Mouse (Mus musculus) forebrain, embryonic 13.5 days (tissue): ENCODE measurements around the gene Gm17324. TPM values are rescaled to one million over a fixed set of nuclear protein-coding genes. Genes with fewer than 3 reads are reported as not detected.

ENCODE experiments used
- ATAC-seq: fragments of 200-750 bp; cut with Nextera tagmentation; 2 replicates; pipeline ENCODE4 v1.8.0; 2017
- H3K27ac ChIP-seq: fragments of 300-500 bp; sonication (generic); 2 replicates; pipeline ENCODE4 v1.5.1; 2015; ENCODE audit warnings: inconsistent platforms, mild to moderate bottlenecking, moderate library complexity
- H3K27me3 ChIP-seq: fragments of 300-500 bp; sonication (generic); 2 replicates; pipeline ENCODE4 v1.6.1; 2015; ENCODE audit warnings: mild to moderate bottlenecking, inconsistent platforms
- H3K36me3 ChIP-seq: fragments of 300-500 bp; sonication (generic); 2 replicates; pipeline ENCODE4 v1.6.1; 2015; ENCODE audit warnings: mild to moderate bottlenecking, inconsistent platforms; ENCODE audit not compliant: poor library complexity, severe bottlenecking
- H3K4me1 ChIP-seq: fragments of 300-500 bp; sonication (generic); 2 replicates; pipeline ENCODE4 v1.6.1; 2015; ENCODE audit warnings: inconsistent platforms
- H3K4me2 ChIP-seq: fragments of 300-500 bp; sonication (generic); 2 replicates; pipeline ENCODE4 v1.6.1; 2015; ENCODE audit warnings: inconsistent platforms, mild to moderate bottlenecking, moderate library complexity
- H3K4me3 ChIP-seq: fragments of 300-500 bp; sonication (generic); 2 replicates; pipeline ENCODE4 v1.5.1; 2015; ENCODE audit warnings: mild to moderate bottlenecking, inconsistent platforms
- H3K9ac ChIP-seq: fragments of 300-500 bp; sonication (generic); 2 replicates; pipeline ENCODE4 v1.6.1; 2015; ENCODE audit warnings: mild to moderate bottlenecking, inconsistent platforms
- H3K9me3 ChIP-seq: fragments of 300-500 bp; sonication (generic); replicated peaks from 2 replicates; pipeline ENCODE4 v1.6.1; 2016; ENCODE audit warnings: inconsistent platforms
- WGBS: fragments of 180-500 bp; shearing (Covaris S2); methylation state at CpG from one replicate; pipeline ENCODE4 v1.1.7; 2015; 5-methylcytosine and 5-hydroxymethylcytosine counted together
- polyA plus RNA-seq: library from polyadenylated mRNA; unstranded; fragments of >200 nt; fragmentation: Nextera tagmentation; extraction: Ambion mirVana; gene quantifications from 2 replicates; pipeline ENCODE4 v1.2.1, GENCODE M21; 2015

Gene Gm17324
- polyA plus RNA-seq, 1 experiment from 2014 or later = 0.65 TPM

DNA sequence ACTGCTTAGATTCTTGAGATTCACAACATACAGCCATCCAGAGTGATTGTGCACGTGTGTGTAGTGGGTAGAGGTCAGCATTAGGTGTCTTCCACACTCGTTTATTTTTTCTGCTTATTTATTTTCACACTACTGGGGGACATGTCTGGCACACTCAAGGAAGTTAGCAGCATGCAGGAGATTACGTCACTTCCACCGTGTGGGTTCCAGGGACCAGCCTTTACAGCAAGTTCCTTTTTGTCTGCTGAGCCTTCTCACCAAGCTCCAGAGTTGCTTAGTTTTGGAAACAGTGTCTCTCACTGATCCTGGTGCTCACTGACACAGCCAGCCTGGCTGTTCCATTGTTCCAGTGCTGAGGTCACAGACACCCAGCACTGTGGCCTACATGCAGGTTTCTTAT is 2.8 kb upstream of the Gm17324 start:
- no peak for ATAC-seq
- Histone ChIP-seq H3K36me3 (peaks cover 35% of the 10 kb centered on the region), H3K4me3 (no peak overlapping the region), H3K27me3 (peaks cover 6% of the 10 kb centered on the region), H3K9me3 (no peaks in the 10 kb centered on the region), H3K4me1 (peaks cover 13% of the 10 kb centered on the region), H3K27ac (no peak overlapping the region), H3K4me2 (no peak overlapping the region), H3K9ac (no peak overlapping the region)
- 90% methylated on average over 4 of the region's 4 CpGs for WGBS

DNA sequence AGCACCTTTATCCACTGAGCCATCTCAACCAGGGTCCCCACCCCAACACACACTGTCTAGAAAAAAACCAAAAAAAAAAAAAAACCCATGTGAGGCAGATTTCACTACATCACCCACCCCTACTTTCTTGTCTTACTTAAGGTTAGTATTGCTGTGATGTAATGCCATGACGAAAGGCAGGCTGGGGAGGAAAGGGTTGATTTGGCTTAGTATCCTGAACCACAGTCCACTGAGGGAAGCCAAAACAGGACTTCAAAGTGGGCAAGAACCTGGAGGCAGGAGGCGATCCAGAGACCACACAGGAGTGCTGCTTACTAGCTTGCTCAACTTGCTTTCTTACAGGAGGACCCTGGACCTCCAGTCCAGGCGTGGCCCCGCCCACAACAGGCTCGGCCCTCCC is 1.8 kb upstream of the Gm17324 start:
- no peak overlapping the region for H3K4me3 ChIP-seq
- H3K36me3 ChIP-seq = peaks cover 35% of the 10 kb centered on the region
- no peak overlapping the region for H3K9ac ChIP-seq
- peaks cover 15% of the 10 kb centered on the region for H3K27me3 ChIP-seq
- no peaks in the 10 kb centered on the region for H3K9me3 ChIP-seq
- ATAC-seq = no peak
- no peak overlapping the region for H3K4me2 ChIP-seq
- peaks cover 13% of the 10 kb centered on the region for H3K4me1 ChIP-seq
- 77% methylated on average over 5 of the region's 5 CpGs for WGBS
- H3K27ac ChIP-seq = no peak overlapping the region

DNA sequence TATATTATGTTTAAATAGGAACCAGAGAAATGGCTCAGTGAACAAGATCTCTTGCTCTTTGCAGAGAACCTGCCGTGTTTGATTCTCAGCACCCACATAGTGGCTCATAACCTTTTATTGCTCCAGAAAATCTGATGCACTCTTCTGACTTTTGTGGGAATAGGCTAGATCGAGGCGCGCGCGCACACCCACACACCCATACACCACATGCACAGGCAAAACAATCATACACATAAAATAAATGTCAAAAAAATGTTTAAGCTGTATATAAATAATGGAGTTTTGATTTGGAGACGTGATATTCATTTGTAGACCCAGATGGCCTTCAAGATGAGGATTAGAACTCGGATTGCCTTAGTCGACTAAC is 997 bp downstream of the Gm17324 start:
- Histone ChIP-seq H3K4me1 (peaks cover 19% of the 10 kb centered on the region), H3K4me2 (peak overlapping the region; percentile 66), H3K27me3 (peaks cover 41% of the 10 kb centered on the region), H3K9ac (peak overlapping the region; percentile 86), H3K9me3 (no peaks in the 10 kb centered on the region), H3K4me3 (peak overlapping the region; percentile 87), H3K36me3 (peaks cover 15% of the 10 kb centered on the region), H3K27ac (no peak overlapping the region)
- ATAC-seq = peak; percentile 48
- 23% methylated on average over 9 of the region's 9 CpGs for WGBS

DNA sequence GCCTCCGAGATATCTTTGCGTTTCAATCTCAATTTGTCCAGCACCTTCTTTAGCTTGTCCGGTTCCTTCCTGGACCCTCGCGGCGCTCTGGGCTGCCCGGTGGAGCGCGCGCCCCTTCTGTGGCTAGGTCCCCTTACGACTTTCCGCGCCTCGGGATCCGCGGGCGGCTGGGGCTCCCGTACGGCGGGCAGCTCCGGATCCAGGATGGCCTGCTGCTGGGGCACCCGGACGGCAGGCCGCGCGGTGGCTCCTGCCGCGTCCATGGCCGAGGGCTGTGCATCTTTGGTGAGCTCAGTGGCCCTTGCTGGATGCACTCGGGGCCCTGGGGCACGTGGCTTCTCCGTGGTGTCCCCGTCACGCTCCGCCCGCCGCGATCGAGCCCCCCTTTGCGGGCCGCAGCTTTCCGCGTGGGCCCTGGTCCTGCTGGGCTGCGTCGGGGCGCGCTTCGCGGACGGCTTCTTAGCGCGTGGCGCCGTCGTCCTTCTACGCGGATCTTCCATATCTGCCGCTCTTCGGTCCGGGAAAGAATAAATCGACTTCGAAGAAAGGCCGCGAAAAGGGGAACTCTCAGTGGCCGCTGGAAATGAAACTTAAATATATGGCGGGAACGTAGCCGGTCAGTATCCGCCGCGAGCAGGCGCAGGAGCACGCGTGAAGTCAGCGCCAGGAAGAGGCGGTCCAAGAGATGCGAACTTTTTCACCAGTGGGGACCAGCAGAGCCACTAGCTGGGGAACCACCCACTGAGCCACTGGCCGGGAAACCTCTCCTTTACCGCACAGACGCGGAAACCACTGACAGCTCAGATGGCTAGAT is 5.8 kb downstream of the Gm17324 start, which contains the start of gene Cgas:
Cgas (minus strand) TSS at position 659 of the 814 bp plus-strand sequence.
- WGBS = under 1% methylated on average over 81 of the region's 81 CpGs
- no peaks in the 10 kb centered on the region for H3K9me3 ChIP-seq
- peak within 1 kb of the TSS; percentile 72 for H3K4me2 ChIP-seq
- H3K36me3 ChIP-seq = no peaks in the 10 kb centered on the region
- H3K4me3 ChIP-seq = peak within 1 kb of the TSS; percentile 44
- H3K9ac ChIP-seq = peak within 1 kb of the TSS; percentile 58
- peaks cover 15% of the 10 kb centered on the region for H3K4me1 ChIP-seq
- no peak within 1 kb of the TSS for H3K27ac ChIP-seq
- ATAC-seq = peak; percentile 66; the same call in 1 of the 2 replicates
- peaks cover 73% of the 10 kb centered on the region for H3K27me3 ChIP-seq

DNA sequence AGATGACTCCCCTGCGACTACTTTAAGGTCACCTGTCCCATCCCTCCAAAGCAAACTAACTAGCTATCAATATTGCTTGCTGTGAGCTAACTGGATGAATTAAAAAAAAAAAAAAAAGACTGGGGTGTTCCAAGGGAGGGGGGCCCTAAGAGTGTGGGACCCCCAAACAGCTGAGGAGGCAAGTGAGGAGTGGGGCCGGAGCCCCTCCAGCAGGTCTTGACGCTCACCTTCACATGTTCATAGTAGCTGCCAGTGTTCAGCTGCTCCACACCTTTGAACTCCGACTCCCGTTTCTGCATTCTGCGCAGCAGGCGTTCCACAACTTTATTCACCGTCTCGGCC is 6.4 kb downstream of the Gm17324 start:
- peak; percentile 14; the same call in 1 of the 2 replicates for ATAC-seq
- 4% methylated on average over 9 of the region's 9 CpGs for WGBS
- no peaks in the 10 kb centered on the region for H3K36me3 ChIP-seq
- no peak overlapping the region for H3K27ac ChIP-seq
- peak overlapping the region; percentile 58; the same call in 1 of the 2 replicates for H3K9ac ChIP-seq
- peaks cover 73% of the 10 kb centered on the region for H3K27me3 ChIP-seq
- H3K9me3 ChIP-seq = no peaks in the 10 kb centered on the region
- peak overlapping the region; percentile 44 for H3K4me3 ChIP-seq
- H3K4me2 ChIP-seq = peak overlapping the region; percentile 72
- peaks cover 12% of the 10 kb centered on the region for H3K4me1 ChIP-seq

DNA sequence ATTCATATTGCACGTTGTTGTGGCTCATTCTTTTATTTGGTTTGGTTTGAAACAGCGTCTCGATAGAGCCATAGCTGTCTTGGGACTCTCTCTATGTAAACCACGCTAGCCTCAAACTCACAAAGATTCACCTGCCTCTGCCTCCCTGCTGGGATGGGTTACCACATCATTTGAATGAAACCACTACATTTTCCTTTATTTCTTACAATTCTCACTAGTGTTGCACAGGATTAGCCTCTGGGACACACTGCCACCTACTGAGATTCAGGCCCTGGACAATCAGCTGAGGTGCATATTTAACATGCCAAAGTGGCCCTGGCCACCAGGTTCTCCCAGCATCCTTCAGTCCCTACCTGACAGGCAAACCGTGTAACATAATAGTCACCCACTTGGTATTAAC is 9.2 kb downstream of the Gm17324 start:
- 69% methylated on average over 5 of the region's 5 CpGs for WGBS
- no peaks in the 10 kb centered on the region for H3K36me3 ChIP-seq
- peaks cover 51% of the 10 kb centered on the region for H3K27me3 ChIP-seq
- no peak for ATAC-seq
- H3K4me1 ChIP-seq = peaks cover 12% of the 10 kb centered on the region
- H3K9ac ChIP-seq = no peak overlapping the region
- H3K4me2 ChIP-seq = no peak overlapping the region
- H3K27ac ChIP-seq = no peak overlapping the region
- no peak overlapping the region for H3K4me3 ChIP-seq
- no peaks in the 10 kb centered on the region for H3K9me3 ChIP-seq

DNA sequence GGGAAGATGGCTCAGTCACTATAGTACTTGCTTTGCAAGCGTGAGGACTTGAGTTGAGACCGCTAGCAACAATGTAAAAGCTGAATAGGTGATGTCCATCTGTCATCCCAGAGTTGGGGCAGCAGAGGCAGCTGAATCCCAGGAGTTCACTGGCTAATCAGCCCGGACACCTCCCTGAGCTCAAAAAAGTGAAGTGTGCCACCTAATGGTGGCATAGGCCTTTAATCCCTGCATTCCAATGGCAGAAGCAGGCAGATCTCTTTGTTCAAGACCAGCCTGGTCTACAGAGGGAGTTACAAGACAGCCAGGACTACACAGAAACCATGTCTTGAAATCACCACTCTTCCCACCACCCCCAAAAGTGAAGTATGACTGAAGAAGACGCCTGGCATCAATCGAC is 16.1 kb downstream of the Gm17324 start:
- ATAC-seq = no peak
- Histone ChIP-seq H3K4me3 (no peak overlapping the region), H3K36me3 (no peaks in the 10 kb centered on the region), H3K4me2 (no peak overlapping the region), H3K9ac (no peak overlapping the region), H3K27ac (no peak overlapping the region), H3K9me3 (no peaks in the 10 kb centered on the region), H3K27me3 (0 out of 2 replicates have a peak, but pooled peaks cover 2% of the 10 kb centered on the region), H3K4me1 (peaks cover 2% of the 10 kb centered on the region; the same call in 1 of the 2 replicates)
- 87% methylated on average over 5 of the region's 5 CpGs for WGBS

DNA sequence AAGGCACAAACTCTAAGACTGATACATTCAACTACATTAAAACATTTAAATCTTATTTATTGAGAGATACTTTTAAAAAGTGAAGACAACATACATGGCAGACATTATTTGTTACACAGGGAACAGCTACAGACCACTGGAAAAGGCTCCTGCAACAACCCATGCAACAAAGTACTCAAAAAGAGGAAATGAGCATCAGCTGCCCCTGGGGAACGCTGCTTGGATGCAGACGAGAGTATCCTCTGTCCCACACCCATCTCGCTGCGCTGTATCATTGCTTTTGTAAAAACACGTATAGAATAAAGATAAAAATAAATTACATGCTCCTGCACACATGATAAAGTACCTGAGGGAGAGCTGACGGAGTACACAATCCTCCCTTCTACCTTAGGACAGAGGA is 18.1 kb downstream of the Gm17324 start:
- no peak overlapping the region for H3K27ac ChIP-seq
- H3K4me1 ChIP-seq = peaks cover 3% of the 10 kb centered on the region; the same call in 1 of the 2 replicates
- no peaks in the 10 kb centered on the region for H3K36me3 ChIP-seq
- H3K4me2 ChIP-seq = no peak overlapping the region
- H3K9me3 ChIP-seq = no peaks in the 10 kb centered on the region
- 88% methylated on average over 6 of the region's 6 CpGs for WGBS
- ATAC-seq = no peak
- no peak overlapping the region for H3K4me3 ChIP-seq
- H3K9ac ChIP-seq = no peak overlapping the region
- H3K27me3 ChIP-seq = 0 out of 2 replicates have a peak, but pooled peaks cover 2% of the 10 kb centered on the region

DNA sequence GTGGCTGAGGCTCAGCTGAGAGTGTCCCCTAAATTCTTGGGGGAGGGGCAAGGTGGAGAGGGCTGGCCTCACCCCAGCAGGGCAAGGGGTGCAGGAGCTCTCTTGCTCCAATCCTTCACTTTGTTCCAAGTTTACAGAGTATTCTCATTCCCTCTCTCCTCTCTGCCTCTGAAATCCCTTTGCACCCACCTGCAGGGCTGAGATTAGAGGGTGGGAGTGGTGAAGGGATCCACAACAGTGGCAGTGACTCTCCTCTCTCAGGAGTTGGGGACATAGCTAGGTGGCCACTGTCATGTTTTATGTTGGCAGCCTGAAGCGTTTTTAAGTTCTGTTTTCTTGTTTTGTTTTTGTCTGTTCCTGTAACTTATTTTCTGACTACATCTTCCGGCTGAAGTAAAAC is 19.0 kb downstream of the Gm17324 start:
- H3K27me3 ChIP-seq = 0 out of 2 replicates have a peak, but pooled peaks cover 2% of the 10 kb centered on the region
- no peak for ATAC-seq
- no peak overlapping the region for H3K4me3 ChIP-seq
- no peak overlapping the region for H3K27ac ChIP-seq
- H3K4me2 ChIP-seq = no peak overlapping the region
- no peaks in the 10 kb centered on the region for H3K9me3 ChIP-seq
- peaks cover 3% of the 10 kb centered on the region; the same call in 1 of the 2 replicates for H3K4me1 ChIP-seq
- H3K36me3 ChIP-seq = no peaks in the 10 kb centered on the region
- WGBS = 61% methylated on average over 2 of the region's 2 CpGs
- H3K9ac ChIP-seq = no peak overlapping the region

DNA sequence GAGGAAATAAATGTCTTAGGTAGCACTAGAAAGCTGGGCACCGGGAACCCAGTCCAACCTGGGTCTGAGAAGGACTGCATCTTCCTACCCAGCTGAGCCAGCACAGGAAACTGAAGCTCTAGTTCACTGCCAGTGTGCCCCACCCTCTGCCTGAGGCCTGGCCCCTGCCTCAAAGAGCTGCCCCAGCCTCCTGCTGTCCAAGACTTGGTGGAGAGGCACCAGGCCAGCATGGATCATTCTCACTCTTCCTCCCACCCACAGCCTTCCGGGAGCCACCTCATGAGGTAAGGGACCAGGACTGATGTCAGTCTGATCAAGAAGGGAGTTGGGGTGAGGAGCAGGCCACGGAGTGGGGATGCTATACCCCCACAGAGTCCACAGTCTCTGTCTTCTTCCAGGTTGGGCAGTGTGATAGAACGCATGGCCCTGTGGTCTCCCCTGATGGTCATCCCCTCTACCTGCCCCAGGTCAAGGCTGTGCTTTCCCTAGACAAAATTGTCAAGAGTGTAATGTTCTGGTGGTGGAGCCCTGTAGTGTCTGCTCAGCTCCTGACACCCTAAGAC is 19.6 kb downstream of the Gm17324 start:
- Histone ChIP-seq H3K9ac (no peak overlapping the region), H3K9me3 (no peaks in the 10 kb centered on the region), H3K36me3 (no peaks in the 10 kb centered on the region), H3K4me2 (no peak overlapping the region), H3K27ac (no peak overlapping the region), H3K4me1 (peaks cover 3% of the 10 kb centered on the region; the same call in 1 of the 2 replicates), H3K27me3 (0 out of 2 replicates have a peak, but pooled peaks cover 2% of the 10 kb centered on the region), H3K4me3 (no peak overlapping the region)
- ATAC-seq = no peak
- 87% methylated on average over 4 of the region's 4 CpGs for WGBS

DNA sequence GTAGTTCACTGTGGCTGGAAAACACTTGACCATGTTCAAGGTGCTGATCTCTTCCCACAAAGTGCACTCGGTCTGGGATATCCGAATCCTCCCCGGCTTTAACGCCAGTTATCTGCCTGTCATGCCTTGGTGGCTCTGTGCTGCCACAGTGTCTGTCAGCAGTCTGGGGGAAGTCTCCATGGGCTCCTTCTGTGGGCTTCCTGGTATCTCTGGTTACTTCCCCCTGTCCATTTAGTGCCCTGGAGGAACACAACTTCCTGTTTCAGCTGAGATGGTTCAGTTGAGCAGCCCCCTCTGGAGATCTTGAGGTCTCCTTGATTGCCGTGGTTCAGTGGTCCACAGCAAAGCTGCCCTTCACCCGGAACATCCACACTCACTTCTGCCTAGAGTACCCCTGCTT is 20.4 kb downstream of the Gm17324 start:
- 89% methylated on average over 6 of the region's 6 CpGs for WGBS
- ATAC-seq = no peak
- H3K27ac ChIP-seq = no peak overlapping the region
- H3K4me3 ChIP-seq = no peak overlapping the region
- H3K9me3 ChIP-seq = no peaks in the 10 kb centered on the region
- H3K36me3 ChIP-seq = no peaks in the 10 kb centered on the region
- H3K4me2 ChIP-seq = no peak overlapping the region
- 0 out of 2 replicates have a peak, but pooled peaks cover 2% of the 10 kb centered on the region for H3K27me3 ChIP-seq
- peaks cover 3% of the 10 kb centered on the region; the same call in 1 of the 2 replicates for H3K4me1 ChIP-seq
- H3K9ac ChIP-seq = no peak overlapping the region

DNA sequence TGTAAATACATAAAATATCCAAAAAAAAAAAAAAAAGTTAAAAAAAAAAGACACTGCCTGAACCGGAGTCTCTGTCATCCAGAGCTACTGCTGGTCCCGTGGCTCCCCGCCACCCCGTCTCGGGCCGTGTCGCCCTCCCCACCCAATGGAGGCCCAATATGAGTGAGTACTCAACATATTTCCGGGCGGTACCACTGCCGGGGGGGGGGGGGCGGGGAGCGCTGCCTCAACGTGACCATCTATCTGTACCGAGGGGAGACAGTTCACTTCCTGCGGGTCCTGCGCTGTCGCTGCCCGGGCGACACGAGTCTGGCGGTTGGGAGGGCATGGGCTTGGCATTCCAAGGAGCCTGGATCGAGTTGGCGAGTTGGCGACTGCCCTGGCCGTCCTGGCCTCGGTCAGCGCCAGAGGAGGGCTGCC is 21.2 kb downstream of the Gm17324 start:
- no peaks in the 10 kb centered on the region for H3K9me3 ChIP-seq

More for the DNA sequence above, 21.2 kb downstream of the Gm17324 start:
- Histone ChIP-seq H3K36me3 (no peaks in the 10 kb centered on the region), H3K27me3 (0 out of 2 replicates have a peak, but pooled peaks cover 2% of the 10 kb centered on the region), H3K4me3 (peak overlapping the region; percentile 25), H3K27ac (no peak overlapping the region), H3K4me1 (peaks cover 3% of the 10 kb centered on the region; the same call in 1 of the 2 replicates), H3K4me2 (peak overlapping the region; percentile 56), H3K9ac (peak overlapping the region; percentile 26; the same call in 1 of the 2 replicates)
- 0 out of 2 replicates have a peak, but pooled peaks have one; percentile 27 for ATAC-seq
- WGBS = 31% methylated on average over 22 of the region's 27 CpGs
